Mouse (Mus musculus) small intestine, adult 2 months (tissue): ENCODE results near the gene Foxr1. TPM values are rescaled to one million over a fixed set of nuclear protein-coding genes. Genes with fewer than 3 reads are reported as not detected.
"Not testable (repeated sequence)": the region's sequence is repeated elsewhere in the genome, so short reads cannot be mapped to it uniquely, and the experiment has no call there.

Experiments used
- H3K27ac ChIP-seq: fragments of 200-500 bp; 2 replicates; pipeline ENCODE4 v1.5.1; 2012; ENCODE audit warnings: low read depth, low read length, control low read depth, inconsistent platforms; ENCODE audit not compliant: insufficient read depth
- H3K27me3 ChIP-seq: fragments of 200-500 bp; 2 replicates; pipeline ENCODE4 v1.6.1; 2012; ENCODE audit warnings: mild to moderate bottlenecking, moderate library complexity, low read length, inconsistent platforms; ENCODE audit not compliant: control insufficient read depth, insufficient read depth
- H3K36me3 ChIP-seq: fragments of 200-500 bp; 2 replicates; pipeline ENCODE4 v1.6.1; 2012; ENCODE audit warnings: mild to moderate bottlenecking, low read length, control low read depth, inconsistent platforms; ENCODE audit not compliant: control insufficient read depth, insufficient read depth
- H3K4me1 ChIP-seq: fragments of 200-500 bp; 2 replicates; pipeline ENCODE4 v1.6.1; 2012; ENCODE audit warnings: low read length, inconsistent platforms, mixed read lengths; ENCODE audit not compliant: control insufficient read depth, insufficient read depth, insufficient read length
- H3K4me3 ChIP-seq: fragments of 200-500 bp; 2 replicates; pipeline ENCODE4 v1.5.1; 2012; ENCODE audit warnings: low read depth, mild to moderate bottlenecking, control low read depth, inconsistent platforms, low read length, moderate library complexity
- CTCF ChIP-seq: fragments of 200-500 bp; IDR thresholded peaks from 2 replicates; pipeline ENCODE4 v1.5.1; 2012; ENCODE audit warnings: low read depth, mild to moderate bottlenecking, control low read depth, inconsistent platforms, low read length, moderate library complexity, mixed read lengths; ENCODE audit not compliant: insufficient replicate concordance, insufficient read length; ENCODE audit errors: extremely low read depth
- POLR2A ChIP-seq: fragments of 200-500 bp; IDR thresholded peaks from 2 replicates; pipeline ENCODE4 v1.6.1; 2012; ENCODE audit warnings: low read depth, mild to moderate bottlenecking, control low read depth, inconsistent platforms, low read length, moderate library complexity
- WGBS: fragments of 180-500 bp; shearing (Covaris S2); methylation state at CpG from one replicate; pipeline ENCODE4 v1.1.7; 2018; 5-methylcytosine and 5-hydroxymethylcytosine counted together
- polyA plus RNA-seq: library from polyadenylated mRNA; depleted of rRNA; stranded (reverse); fragments of >200 nt; gene quantifications from 2 replicates; pipeline ENCODE4 v1.2.3, GENCODE M21; 2012

The Foxr1 gene
- polyA plus RNA-seq, 1 experiment: not detected

DNA sequence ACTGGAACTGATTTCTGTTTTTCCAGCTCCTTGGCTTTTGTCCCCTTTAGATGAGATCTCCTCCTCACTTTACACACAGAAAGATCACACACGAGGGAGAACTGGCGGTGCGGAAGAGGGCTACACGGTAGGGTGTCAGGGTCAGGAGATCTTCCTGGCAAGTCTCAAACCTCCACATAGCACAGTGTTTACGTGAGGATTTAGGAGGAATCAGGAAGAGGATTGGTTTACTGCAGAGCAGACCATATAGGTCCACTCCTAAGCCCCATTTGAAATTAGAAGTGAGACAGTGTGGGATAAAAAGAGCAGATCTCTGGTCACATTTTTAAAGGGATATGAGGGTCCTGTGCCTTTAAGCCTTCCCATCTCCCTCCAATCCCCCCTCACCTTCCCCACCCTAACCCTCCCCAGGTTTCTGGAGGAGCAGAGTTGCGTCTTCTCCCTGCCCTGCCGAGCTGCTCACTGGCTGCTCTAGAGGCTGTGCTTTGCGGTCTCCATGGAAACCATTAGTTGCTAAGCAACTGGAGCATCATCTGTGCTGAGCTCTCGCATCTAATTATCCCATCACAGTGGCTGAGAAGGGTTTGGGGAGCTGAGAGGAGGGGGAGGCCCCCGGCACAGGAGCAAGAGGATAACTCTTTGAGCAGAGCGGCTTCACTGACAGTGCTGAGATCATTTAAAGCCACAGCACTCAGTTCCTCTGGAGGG, 16.3 kb upstream of the Foxr1 start:
- TF ChIP-seq CTCF: no peak
- TF ChIP-seq POLR2A: no peak
- H3K4me1 ChIP-seq: no peaks in the 10 kb centered on the region
- 29% methylated on average over 11 of the region's 11 CpGs for WGBS

DNA sequence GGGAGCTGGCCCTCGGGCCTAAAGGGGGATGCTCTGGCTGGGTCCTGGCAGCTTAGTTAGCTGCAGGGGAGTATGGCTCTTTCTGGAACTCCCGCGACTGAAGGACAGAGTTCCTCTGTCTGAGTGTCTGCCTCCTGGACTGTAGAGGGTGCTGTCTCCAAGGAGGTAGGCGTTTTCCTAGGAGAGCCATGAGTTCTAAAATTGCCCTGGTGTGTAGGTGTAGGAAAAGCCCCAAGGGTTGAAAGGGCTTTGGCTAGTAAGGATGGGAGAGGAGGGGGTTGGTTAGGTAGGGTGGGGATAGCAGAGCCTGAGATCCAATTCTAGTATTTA, 13.9 kb upstream of the Foxr1 start, which contains the start of gene Upk2:
Gene Upk2, minus strand, starts transcription at position 86 of the 330 bp plus-strand sequence.
- no peaks in the 10 kb centered on the region for H3K4me1 ChIP-seq
- WGBS: 30% methylated on average over 4 of the region's 4 CpGs
- H3K4me3 ChIP-seq: no peak within 1 kb of the TSS
- no peaks in the 10 kb centered on the region for H3K27me3 ChIP-seq
- no peaks in the 10 kb centered on the region for H3K36me3 ChIP-seq
- TF ChIP-seq CTCF (peak; percentile 29; the same call in 1 of the 2 replicates), POLR2A (no peak)
- H3K27ac ChIP-seq: no peak within 1 kb of the TSS

More for the DNA sequence above, 16.3 kb upstream of the Foxr1 start:
- Histone ChIP-seq H3K27ac (no peak overlapping the region), H3K27me3 (no peaks in the 10 kb centered on the region), H3K36me3 (no peaks in the 10 kb centered on the region), H3K4me3 (no peak overlapping the region)

DNA sequence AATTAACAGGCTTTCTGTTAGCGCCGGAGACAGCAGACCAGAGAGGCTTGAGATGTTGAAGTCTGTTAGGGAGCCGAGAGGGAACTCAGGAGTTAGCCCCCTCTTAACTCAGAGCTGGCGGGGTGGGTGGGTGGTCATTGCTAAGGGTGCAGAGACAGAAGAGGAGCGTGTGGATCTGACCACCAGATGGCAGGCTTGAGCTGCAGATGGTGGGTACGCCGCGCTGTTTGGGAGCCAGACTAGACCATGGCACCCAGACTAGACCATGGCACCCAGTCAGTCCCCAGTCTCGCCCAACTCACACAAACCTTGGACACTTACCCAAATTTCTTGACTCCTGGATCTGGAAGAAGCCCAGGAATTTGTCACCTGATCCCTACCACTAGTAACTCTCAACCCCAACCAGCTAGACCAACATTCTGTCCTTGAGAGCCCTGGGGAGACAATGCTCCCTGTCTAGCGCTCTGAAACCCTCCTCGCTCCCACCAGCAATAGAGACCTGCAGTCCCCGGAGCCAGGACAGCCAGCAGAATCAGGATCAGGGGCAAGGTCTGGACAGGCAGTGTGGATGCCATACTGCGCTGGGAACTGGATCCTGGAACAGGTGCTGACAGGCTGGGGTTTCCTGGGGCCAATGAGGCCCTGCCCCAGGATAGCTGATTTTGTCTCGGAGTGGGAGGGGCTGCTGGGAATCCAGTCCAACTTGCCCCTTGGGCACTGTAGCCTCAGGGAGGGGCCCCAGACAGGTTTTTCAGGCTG, 13.4 kb upstream of the Foxr1 start:
- WGBS: 14% methylated on average over 14 of the region's 14 CpGs
- TF ChIP-seq CTCF (peak; percentile 89), POLR2A (no peak)
- Histone ChIP-seq H3K4me1 (no peaks in the 10 kb centered on the region), H3K27me3 (no peaks in the 10 kb centered on the region), H3K36me3 (no peaks in the 10 kb centered on the region), H3K4me3 (no peak overlapping the region), H3K27ac (no peak overlapping the region)

DNA sequence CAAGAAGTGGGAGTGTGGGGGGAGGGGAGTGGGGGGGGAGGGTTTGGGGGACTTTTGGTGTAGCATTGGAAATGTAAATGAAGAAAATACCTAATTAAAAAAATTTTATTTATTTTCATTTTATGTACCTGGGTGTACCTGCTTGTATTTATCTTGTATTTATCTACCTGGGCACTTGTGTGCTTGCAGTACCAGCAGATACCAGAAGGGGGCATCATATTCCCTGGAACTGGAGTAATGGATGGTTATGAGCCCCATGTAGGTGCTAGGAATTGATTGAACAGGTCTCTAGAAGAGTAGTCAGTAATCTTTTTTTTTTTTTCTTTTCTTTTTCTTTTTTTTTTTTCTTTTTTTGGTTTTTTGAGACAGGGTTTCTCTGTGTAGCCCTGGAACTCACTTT, 9.5 kb upstream of the Foxr1 start:
- Histone ChIP-seq H3K27me3 (no peaks in the 10 kb centered on the region), H3K27ac (no peak overlapping the region)

DNA sequence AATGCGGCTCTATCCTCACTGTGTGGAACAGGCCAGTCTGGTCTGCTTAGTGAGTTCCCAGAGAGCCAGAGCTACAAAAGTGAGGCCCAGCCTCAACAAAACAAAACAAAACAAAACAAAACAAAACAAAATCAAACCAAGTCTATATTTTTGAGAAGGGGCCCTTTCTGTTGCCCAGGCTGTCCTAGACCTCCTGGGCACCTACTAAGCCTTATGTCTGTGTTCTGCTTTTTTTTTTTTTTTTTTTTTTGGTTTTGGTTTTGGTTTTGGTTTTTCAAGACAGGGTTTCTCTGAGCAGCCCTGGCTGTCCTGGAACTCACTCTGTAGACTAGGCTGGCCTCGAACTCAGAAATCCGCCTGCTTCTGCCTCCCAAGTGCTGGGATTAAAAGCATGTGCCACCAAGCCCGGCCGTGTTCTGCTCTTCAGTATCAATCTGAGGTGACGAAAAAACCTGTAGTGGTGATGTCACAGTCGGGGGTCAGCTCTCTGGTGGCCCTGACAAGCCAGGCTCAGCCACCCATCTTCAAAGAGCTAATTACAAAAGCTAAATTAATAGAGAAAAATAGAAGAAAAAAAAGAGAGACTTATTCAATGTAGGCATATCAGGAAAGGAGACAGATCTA, 3.6 kb upstream of the Foxr1 start:
- H3K4me1 ChIP-seq, H3K27me3 ChIP-seq, H3K4me3 ChIP-seq, H3K27ac ChIP-seq, H3K36me3 ChIP-seq: not testable (repeated sequence)
- 86% methylated on average over 7 of the region's 7 CpGs for WGBS

More for the DNA sequence above, 9.5 kb upstream of the Foxr1 start:
- H3K36me3 ChIP-seq: no peaks in the 10 kb centered on the region
- no peaks in the 10 kb centered on the region for H3K4me1 ChIP-seq
- H3K4me3 ChIP-seq: no peak overlapping the region
- TF ChIP-seq POLR2A (no peak), CTCF (no peak)

DNA sequence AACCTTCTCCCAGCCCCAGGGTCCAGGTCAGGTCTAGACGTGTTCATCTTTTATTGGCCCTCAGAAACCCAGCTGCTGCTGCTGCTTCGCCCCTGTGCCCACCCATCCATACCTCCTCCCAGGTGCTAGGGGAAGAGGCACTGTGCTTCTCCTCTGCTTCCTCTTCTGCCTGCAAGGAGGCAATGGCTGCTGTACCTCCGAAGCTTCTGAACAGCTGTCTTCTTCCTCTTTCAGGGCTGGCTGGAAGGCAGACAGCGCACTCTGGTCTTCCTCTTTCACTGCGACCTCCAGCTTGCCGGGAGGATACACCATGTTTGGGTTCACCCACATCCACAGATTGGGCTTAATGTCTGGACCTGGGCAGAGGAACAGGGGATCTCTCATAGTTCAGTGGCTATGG, 5.2 kb downstream of the Foxr1 start:
- WGBS: 66% methylated on average over 6 of the region's 6 CpGs
- TF ChIP-seq CTCF: no peak
- TF ChIP-seq POLR2A: no peak
- Histone ChIP-seq H3K4me1 (no peaks in the 10 kb centered on the region), H3K4me3 (no peak overlapping the region), H3K36me3 (no peaks in the 10 kb centered on the region), H3K27ac (no peak overlapping the region), H3K27me3 (no peaks in the 10 kb centered on the region)

DNA sequence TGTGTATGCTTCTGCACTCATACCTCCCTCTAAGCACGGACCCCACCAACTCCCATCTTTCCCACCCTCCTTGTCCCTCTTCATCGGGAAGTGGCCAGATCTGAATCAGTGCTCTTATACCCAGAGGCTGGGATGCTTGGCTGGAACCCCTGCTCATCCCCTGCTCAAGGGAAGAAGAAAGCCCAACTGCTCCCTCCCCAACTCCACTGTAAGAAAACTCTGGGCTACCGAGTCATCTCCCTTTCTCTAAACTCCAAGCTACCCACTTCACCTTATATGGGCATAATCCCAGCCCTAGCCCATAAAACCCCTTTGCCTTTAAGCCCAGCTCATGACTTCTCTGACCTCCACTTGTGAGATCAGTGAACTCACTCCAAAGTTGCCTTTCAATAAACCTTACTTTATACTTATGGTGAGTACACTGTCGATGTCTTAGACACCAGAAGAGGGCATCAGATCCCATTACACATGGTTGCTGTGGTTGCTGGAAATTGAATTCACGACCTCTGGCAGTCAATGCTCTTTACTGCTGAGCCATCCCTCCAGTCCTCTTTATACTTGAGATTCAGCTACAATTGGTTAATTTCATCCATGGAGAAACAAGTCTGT, 8.3 kb downstream of the Foxr1 start:
- H3K4me3 ChIP-seq: no peak overlapping the region
- no peaks in the 10 kb centered on the region for H3K27me3 ChIP-seq
- H3K27ac ChIP-seq: no peak overlapping the region
- H3K36me3 ChIP-seq: no peaks in the 10 kb centered on the region
- no peaks in the 10 kb centered on the region for H3K4me1 ChIP-seq
- TF ChIP-seq CTCF (no peak), POLR2A (no peak)
- 40% methylated on average over 5 of the region's 5 CpGs for WGBS
